Mouse (Mus musculus): ENCODE data around the gene Ephb4.

- TF ChIP-seq POLR2A (IDR thresholded peaks at IDR 0.05; ENCODE audit: borderline replicate concordance, control insufficient read depth, low read depth, low read length) (no peak), CTCF (IDR thresholded peaks at IDR 0.05; ENCODE audit: control insufficient read depth, insufficient read depth, low read length) (no peak)
Observed at GRCm38 (mm10) chr5:137330910-137331309, 19.0 kb upstream of the Ephb4 start.
